Mouse (Mus musculus): ENCODE measurements around the gene Smarcc2. TPM values are rescaled to one million over a fixed set of nuclear protein-coding genes. Genes with fewer than 3 reads are reported as not detected.

The Smarcc2 gene
- polyA plus RNA-seq, 1 experiment from 2014 or later = 106 TPM

DNA sequence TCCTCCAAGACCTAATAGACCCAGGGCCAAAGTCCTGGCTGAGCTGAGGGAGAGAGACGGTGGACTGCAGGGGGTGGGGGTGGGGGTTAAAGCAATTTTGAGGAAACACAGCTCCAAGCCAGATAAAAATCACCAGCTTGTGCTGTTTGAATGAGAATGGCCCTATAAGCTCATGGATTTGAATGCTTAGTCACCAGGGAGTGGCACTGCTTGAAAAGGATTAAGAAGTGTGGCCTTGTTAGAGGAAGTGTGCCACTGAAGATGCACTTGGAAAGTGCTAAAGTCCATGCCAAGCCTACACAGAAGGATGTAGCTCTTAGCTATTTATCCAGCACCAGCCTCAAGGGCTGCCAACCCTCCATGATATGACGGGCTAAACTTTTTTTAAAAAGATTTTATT lies 76.2 kb downstream of the Smarcc2 start:
- Histone ChIP-seq H3K4me1 (replicated peaks) (peaks cover 11% of the 10 kb centered on the region; the same call in 1 of the 2 replicates), H3K36me3 (no peaks in the 10 kb centered on the region), H3K27ac (no peak overlapping the region), H3K9me3 (no peaks in the 10 kb centered on the region), H3K27me3 (ENCODE audit: insufficient read depth, poor library complexity, severe bottlenecking) (peaks cover 6% of the 10 kb centered on the region; the same call in 1 of the 2 replicates), H3K4me3 (no peak overlapping the region)
- DNase-seq (ENCODE audit: low spot score) = no peak
- WGBS = 79% methylated on average over 2 of the region's 2 CpGs

DNA sequence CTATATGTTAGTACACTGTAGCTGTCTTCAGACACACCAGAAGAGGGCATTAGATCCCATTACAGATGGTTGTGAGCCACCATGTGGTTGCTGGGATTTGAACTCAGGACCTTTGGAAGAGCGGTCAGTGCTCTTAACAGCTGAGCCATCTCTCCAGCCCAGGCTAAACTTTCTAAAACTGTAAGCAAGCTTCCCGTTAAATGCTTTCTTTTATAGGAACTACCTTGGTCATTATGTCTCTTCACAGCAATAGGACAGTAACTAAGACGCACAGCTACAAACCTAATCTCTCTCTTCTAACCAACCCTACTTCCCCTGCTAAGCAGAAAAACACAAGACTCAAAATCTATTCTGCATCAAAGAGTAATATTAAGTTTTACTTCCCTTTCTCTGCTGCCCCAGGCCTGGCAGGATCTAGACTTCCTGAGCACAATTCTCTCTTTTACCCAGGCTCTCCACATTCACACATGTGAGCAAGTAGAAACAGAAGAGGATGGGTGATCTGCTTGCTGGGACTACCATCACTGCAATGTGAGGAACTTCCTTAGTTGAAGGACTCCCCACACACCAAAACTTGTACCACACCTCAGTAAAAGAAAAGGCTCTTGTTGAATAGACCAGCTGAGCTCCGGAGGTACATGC lies 76.7 kb downstream of the Smarcc2 start:
- Histone ChIP-seq H3K36me3 (no peaks in the 10 kb centered on the region), H3K27me3 (ENCODE audit: insufficient read depth, poor library complexity, severe bottlenecking) (peaks cover 6% of the 10 kb centered on the region; the same call in 1 of the 2 replicates), H3K4me1 (replicated peaks) (peaks cover 11% of the 10 kb centered on the region; the same call in 1 of the 2 replicates), H3K9me3 (no peaks in the 10 kb centered on the region), H3K4me3 (peak overlapping the region; percentile 36), H3K27ac (peak overlapping the region; percentile 20)
- DNase-seq (ENCODE audit: low spot score) = no peak
- WGBS = 71% methylated on average over 4 of the region's 4 CpGs

DNA sequence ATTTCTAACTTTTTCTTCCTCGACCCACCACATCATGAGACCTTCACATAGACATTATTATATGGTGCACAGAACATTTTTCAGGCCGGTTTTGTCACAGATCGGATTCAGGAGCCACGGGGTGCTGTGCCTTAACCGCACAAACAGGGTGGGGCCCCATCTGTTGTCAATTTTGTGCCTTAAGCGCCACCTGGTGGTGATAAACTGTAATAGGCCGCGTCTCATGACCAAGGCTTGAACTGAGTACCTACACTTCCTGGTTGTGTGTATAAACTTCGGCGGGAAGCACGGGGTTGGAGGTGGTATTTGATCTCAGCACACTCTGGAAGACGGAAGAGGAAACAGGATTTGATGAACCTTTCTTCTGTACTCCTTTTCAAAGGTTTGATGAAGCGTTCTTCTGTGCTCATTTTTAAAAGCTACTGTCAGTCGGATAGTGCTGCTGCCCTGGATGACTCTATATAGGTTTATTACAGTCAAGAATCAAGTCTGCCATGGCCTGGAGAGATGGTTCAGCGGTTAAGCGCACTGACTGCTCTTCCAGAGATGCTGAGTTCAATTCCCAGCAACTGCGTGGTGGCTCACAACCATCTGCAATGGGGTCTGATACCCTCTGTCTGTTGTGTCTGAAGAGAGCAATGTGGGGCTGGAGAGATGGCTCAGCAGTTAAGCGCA lies 77.4 kb downstream of the Smarcc2 start:
- H3K9me3 ChIP-seq = no peaks in the 10 kb centered on the region
- peaks cover 6% of the 10 kb centered on the region for H3K36me3 ChIP-seq
- H3K27me3 ChIP-seq (ENCODE audit: insufficient read depth, poor library complexity, severe bottlenecking) = peaks cover 6% of the 10 kb centered on the region; the same call in 1 of the 2 replicates
- H3K4me3 ChIP-seq = peak overlapping the region; percentile 36
- 18% methylated on average over 18 of the region's 18 CpGs for WGBS
- peaks cover 11% of the 10 kb centered on the region; the same call in 1 of the 2 replicates for H3K4me1 ChIP-seq (replicated peaks)
- peak overlapping the region; percentile 20 for H3K27ac ChIP-seq
- peak; percentile 88 for DNase-seq (ENCODE audit: low spot score)

DNA sequence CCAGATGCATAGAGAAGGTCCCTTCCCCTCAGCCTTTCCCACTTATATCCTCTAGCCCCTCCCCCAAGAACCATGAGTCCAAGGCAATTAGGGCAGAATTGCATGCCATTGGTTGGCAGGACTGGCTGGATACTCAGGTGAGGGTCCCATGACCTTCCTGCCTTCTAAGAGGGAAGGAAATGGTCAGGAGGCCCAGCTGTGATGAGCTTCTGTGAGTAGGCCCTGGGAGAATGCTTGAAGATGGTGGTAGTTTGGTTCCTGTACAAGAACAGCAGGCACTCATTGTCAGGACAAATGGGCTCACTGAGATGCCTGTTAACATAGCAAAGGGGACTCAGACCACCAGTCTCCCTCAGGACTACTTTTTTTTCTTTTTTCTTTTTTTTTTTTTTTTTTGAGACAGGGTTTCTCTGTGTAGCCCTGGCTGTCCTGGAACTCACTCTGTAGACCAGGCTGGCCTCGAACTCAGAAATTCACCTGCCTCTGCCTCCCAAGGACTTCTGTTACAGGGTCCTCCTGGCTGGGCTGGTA lies 79.4 kb downstream of the Smarcc2 start:
- 95% methylated on average over 1 of the region's 1 CpGs for WGBS

More for the DNA sequence above, 79.4 kb downstream of the Smarcc2 start:
- H3K27ac ChIP-seq = no peak overlapping the region
- H3K36me3 ChIP-seq = peaks cover 26% of the 10 kb centered on the region
- peaks cover 13% of the 10 kb centered on the region for H3K4me1 ChIP-seq (replicated peaks)
- no peak overlapping the region for H3K4me3 ChIP-seq
- H3K9me3 ChIP-seq = no peaks in the 10 kb centered on the region
- no peak for DNase-seq (ENCODE audit: low spot score)
- H3K27me3 ChIP-seq (ENCODE audit: insufficient read depth, poor library complexity, severe bottlenecking) = peaks cover 6% of the 10 kb centered on the region; the same call in 1 of the 2 replicates

Other genes with a start within 250 kb of the Smarcc2 start
- gene Spryd4, start 247.4 kb upstream of the Smarcc2 start, polyA plus RNA-seq (2016; fragmentation: Nextera tagmentation; extraction: Ambion mirVana) = 27.3 and 27.5 TPM in 2 replicates
- 0.22 and 0.24 TPM in 2 replicates for gene Mip, start 233.4 kb upstream of the Smarcc2 start, polyA plus RNA-seq (2016; fragmentation: Nextera tagmentation; extraction: Ambion mirVana)
- gene Timeless, start 227.2 kb upstream of the Smarcc2 start, polyA plus RNA-seq (2016; fragmentation: Nextera tagmentation; extraction: Ambion mirVana) = 65.9 and 89.7 TPM in 2 replicates
- gene Apon, start 205.2 kb upstream of the Smarcc2 start, polyA plus RNA-seq (2016; fragmentation: Nextera tagmentation; extraction: Ambion mirVana) = 0.54 and 0.56 TPM in 2 replicates
- gene Apof, start 190.6 kb upstream of the Smarcc2 start, polyA plus RNA-seq (2016; fragmentation: Nextera tagmentation; extraction: Ambion mirVana) = not detected in 2 replicates
- 14.6 and 19.3 TPM in 2 replicates for gene Stat2, start 188.7 kb upstream of the Smarcc2 start, polyA plus RNA-seq (2016; fragmentation: Nextera tagmentation; extraction: Ambion mirVana)
- not detected in 2 replicates for gene Il23a, start 160.5 kb upstream of the Smarcc2 start, polyA plus RNA-seq (2016; fragmentation: Nextera tagmentation; extraction: Ambion mirVana)
- 42.5 and 43.7 TPM in 2 replicates for gene Pan2, start 155.9 kb upstream of the Smarcc2 start, polyA plus RNA-seq (2016; fragmentation: Nextera tagmentation; extraction: Ambion mirVana)
- 252 and 259 TPM in 2 replicates for gene Cnpy2, start 136.8 kb upstream of the Smarcc2 start, polyA plus RNA-seq (2016; fragmentation: Nextera tagmentation; extraction: Ambion mirVana)
- 231 and 232 TPM in 2 replicates for gene Cs, start 121.5 kb upstream of the Smarcc2 start, polyA plus RNA-seq (2016; fragmentation: Nextera tagmentation; extraction: Ambion mirVana)
- gene Coq10a, start 90.3 kb upstream of the Smarcc2 start, polyA plus RNA-seq (2016; fragmentation: Nextera tagmentation; extraction: Ambion mirVana) = 14.5 and 21.6 TPM in 2 replicates
- gene Ankrd52, start 82.1 kb upstream of the Smarcc2 start, polyA plus RNA-seq (2016; fragmentation: Nextera tagmentation; extraction: Ambion mirVana) = 9.6 and 10.3 TPM in 2 replicates
- gene Slc39a5, start 58.0 kb upstream of the Smarcc2 start, polyA plus RNA-seq (2016; fragmentation: Nextera tagmentation; extraction: Ambion mirVana) = 0.55 TPM in 1 of 2 replicates, not detected in the other
- gene Nabp2, start 47.8 kb upstream of the Smarcc2 start, polyA plus RNA-seq (2016; fragmentation: Nextera tagmentation; extraction: Ambion mirVana) = 144 and 147 TPM in 2 replicates
- gene Rnf41, start 47.6 kb upstream of the Smarcc2 start, polyA plus RNA-seq (2016; fragmentation: Nextera tagmentation; extraction: Ambion mirVana) = 46.7 and 48.0 TPM in 2 replicates
- gene Myl6, start 34.9 kb downstream of the Smarcc2 start, polyA plus RNA-seq (2016; fragmentation: Nextera tagmentation; extraction: Ambion mirVana) = 866 and 958 TPM in 2 replicates
- 2.8 TPM in 2 replicates for gene Myl6b, start 39.4 kb downstream of the Smarcc2 start, polyA plus RNA-seq (2016; fragmentation: Nextera tagmentation; extraction: Ambion mirVana)
- gene Esyt1, start 66.6 kb downstream of the Smarcc2 start, polyA plus RNA-seq (2016; fragmentation: Nextera tagmentation; extraction: Ambion mirVana) = 20.2 and 22.0 TPM in 2 replicates
- gene Zc3h10, start 88.5 kb downstream of the Smarcc2 start, polyA plus RNA-seq (2016; fragmentation: Nextera tagmentation; extraction: Ambion mirVana) = 16.9 and 19.9 TPM in 2 replicates
- gene Rpl41, start 90.1 kb downstream of the Smarcc2 start, polyA plus RNA-seq (2016; fragmentation: Nextera tagmentation; extraction: Ambion mirVana) = 2,868 and 3,332 TPM in 2 replicates
- 205 and 257 TPM in 2 replicates for gene Pa2g4, start 106.7 kb downstream of the Smarcc2 start, polyA plus RNA-seq (2016; fragmentation: Nextera tagmentation; extraction: Ambion mirVana)
- 5.0 and 13.5 TPM in 2 replicates for gene Erbb3, start 130.4 kb downstream of the Smarcc2 start, polyA plus RNA-seq (2016; fragmentation: Nextera tagmentation; extraction: Ambion mirVana)
- 472 and 519 TPM in 2 replicates for gene Rps26, start 167.5 kb downstream of the Smarcc2 start, polyA plus RNA-seq (2016; fragmentation: Nextera tagmentation; extraction: Ambion mirVana)
- 2.6 and 3.5 TPM in 2 replicates for gene Ikzf4, start 186.7 kb downstream of the Smarcc2 start, polyA plus RNA-seq (2016; fragmentation: Nextera tagmentation; extraction: Ambion mirVana)
- 11.1 and 14.6 TPM in 2 replicates for gene Suox, start 214.8 kb downstream of the Smarcc2 start, polyA plus RNA-seq (2016; fragmentation: Nextera tagmentation; extraction: Ambion mirVana)
- gene Rab5b, start 237.0 kb downstream of the Smarcc2 start, polyA plus RNA-seq (2016; fragmentation: Nextera tagmentation; extraction: Ambion mirVana) = 73.5 and 86.0 TPM in 2 replicates
- gene Pmel, start 244.9 kb downstream of the Smarcc2 start, polyA plus RNA-seq (2016; fragmentation: Nextera tagmentation; extraction: Ambion mirVana) = 7.1 and 7.3 TPM in 2 replicates
- 91.0 and 109 TPM in 2 replicates for gene Cdk2, start 245.8 kb downstream of the Smarcc2 start, polyA plus RNA-seq (2016; fragmentation: Nextera tagmentation; extraction: Ambion mirVana)

Data from hindbrain, embryonic 10.5 days (tissue).